Mouse (Mus musculus) c-Kit-positive CD71-negative TER-119-negative erythroid progenitor cells, embryonic 14.5 days (primary cell): ENCODE measurements at regions not wholly inside any gene's neighbourhood (a gene's known extent, or its start where the extent isn't known, plus 50 kb on each side); places are given as distances from the start of the nearest gene placed in this dataset.

Source experiments
- DNase-seq: peaks from one replicate; pipeline ENCODE4 v3.0.0-alpha.2; 2013; ENCODE audit warnings: low read depth

DNA sequence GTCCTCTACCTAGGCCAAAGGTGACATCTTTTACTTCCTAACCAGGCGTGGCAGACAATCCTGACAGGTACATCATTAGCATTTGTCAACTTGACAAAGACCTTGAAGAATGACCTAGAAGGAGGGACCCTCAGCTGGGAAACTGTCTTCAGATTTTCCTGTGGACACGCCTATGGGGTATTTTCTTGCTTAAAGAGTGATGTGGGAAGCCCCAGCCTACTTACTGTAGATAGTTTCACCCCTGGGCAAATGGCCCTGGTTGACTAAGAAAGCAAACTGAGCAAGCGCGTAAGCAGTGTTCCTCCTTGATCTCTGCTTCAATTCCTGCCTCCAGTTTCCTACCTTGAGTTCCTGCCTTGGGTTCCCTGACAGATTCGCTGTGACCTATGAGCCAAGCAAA, 106.7 kb upstream of the Tle3 start:
- DNase-seq: no peak

DNA sequence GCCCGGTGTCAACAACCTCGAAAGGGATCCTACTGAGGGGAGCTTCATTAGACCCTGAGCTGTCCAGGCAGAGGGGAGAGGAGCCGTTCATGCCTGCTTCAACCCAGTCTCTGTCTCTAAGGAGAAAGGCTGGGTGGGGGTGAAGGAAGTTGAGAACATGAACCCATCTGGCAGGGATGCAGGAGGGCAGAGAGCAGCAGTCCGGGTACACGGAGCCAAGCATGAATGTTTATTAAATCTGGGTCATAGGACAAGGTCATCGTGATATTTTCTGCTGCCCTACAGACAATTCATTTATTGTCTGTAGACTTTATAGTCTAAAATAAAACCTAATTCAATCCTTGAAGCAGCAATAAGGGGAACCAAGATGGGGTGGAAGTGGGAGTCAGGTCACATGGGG, 105.2 kb upstream of the Tle3 start:
- DNase-seq: no peak

DNA sequence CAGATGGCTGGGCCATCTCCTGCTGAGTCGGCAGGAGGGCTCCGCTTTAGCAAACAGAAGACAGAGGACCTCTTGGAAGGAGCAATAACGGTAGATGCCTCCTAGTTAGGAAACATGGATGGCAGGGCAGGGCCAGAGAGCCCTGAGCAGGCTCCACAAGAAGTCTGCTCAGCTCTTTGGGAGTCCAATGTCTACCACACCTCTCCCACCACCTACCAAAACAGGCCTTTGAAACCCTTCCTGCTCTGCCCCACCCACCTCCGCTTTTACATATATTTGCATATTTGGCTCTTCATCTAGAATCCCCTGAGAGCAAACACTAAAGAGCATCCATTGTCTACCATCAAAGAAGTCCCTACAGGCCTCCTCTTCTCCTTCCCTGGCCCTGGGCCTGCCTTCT, 104.6 kb upstream of the Tle3 start:
- no peak for DNase-seq

DNA sequence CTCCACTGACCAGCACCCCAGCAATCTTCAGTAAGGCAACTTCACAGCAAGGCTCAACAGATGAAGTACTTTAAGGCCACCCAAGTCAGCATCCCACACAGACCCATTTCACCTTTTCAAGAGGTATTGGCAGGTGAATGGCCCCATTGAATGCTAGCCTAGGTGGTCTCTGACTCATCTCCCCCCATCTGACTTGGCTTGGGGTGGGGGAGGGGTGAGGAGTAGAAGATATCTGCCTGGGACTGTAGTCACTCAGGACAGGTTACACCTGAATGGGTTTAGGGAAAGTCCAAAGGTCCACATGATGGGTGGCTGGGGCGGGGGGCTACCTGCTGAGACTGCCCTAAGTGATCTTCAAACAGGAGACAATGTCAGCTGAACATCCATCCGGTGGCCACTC, 104.0 kb upstream of the Tle3 start:
- no peak for DNase-seq

DNA sequence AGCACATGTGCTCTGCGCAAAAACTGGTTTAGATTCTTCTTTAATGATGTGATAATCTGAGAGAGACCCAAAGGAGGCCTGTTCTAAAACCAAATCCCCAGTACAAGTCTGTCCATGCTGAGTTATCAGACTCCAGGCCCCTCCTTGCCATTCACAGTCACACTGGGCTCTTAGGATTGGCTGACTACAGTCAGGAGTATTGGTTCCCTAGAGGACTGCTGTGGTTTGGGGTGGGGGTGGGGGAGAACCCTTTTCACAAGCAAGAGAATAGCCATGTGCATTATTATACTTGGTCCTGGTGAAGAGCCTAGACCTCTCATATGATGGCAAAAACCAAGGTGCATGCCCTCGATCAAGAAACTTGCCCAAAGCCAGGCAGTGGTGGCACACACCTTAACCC, 103.5 kb upstream of the Tle3 start:
- no peak for DNase-seq

DNA sequence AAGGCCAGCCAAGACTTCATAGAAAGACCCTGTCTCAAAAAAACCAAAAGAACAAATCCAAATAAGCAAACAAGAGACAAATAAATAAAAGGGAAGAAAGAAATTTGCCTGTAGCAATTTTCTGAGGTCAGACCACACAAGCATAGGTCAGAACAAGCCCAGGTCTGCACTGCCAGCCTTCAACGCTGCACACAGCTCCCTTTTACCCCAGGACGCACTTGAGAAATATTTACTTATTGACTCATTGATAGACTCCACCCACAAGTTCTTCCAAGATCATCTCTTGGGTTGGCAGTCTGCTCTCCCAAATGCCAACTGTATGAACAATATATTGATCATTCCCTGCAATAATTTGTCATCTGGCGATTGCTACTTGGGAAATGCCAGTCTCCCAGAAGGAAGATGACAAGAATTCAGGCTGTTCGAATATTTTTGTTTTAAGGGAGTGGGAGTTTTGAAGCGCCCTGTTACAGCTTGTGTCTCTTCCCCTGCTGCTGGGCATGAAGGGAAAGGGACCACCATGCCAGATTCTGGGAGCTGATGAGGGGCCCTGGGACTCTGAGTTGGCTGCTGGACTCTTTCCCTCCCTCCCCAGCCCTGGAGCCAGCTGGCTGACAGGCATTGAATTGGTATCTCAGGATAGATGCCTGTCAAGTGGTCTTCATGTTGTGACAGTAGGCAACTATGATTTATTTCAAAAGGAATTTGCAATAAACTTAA, 102.9 kb upstream of the Tle3 start:
- no peak for DNase-seq

DNA sequence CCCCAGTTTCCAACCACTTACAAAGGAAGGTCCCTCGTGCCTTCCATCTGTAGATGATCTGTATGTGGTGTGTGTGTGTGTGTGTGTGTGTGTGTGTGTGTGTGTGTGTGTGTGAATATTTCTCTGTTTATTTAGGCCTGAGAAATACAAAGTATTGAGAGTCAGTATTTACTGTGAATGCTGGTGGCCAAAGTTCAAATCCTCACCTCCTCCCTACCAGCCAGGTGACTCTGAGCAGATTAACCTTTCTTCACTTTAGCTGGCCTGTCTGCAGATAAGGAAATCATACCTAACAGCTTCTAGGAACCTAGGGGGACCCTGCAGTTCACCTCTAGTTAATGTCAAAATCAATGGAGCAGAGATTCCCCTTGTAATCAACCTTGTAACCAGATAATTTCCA, 100.9 kb upstream of the Tle3 start:
- no peak for DNase-seq

DNA sequence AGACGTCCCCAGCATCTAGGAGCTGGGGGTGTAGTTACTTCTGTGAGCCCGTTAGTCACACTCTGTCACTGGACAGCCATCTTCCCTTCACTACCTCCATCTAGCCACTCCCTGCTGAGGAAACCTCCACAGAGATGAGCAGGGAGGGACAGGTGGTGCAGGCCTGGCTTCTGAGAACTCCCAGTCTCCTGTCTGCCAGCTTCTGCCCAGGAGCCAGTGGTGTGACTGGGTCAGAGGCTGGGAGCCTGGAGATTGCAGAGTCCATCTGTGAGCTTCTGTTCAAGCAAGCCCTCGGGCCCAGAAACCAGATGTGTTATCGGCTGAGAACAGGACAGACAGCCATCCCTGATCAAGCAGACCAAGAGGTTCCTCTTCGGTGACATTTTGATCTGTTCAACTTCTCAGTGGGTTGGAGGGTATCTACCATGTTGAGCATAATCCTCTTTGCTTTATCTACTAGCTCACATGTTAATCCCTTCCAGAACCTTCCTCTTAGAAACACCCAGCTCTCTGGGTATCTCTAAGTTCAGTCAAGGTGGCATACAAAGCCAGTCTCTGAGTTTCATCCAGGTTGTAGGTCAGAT, 100.3 kb upstream of the Tle3 start:
- no peak for DNase-seq

DNA sequence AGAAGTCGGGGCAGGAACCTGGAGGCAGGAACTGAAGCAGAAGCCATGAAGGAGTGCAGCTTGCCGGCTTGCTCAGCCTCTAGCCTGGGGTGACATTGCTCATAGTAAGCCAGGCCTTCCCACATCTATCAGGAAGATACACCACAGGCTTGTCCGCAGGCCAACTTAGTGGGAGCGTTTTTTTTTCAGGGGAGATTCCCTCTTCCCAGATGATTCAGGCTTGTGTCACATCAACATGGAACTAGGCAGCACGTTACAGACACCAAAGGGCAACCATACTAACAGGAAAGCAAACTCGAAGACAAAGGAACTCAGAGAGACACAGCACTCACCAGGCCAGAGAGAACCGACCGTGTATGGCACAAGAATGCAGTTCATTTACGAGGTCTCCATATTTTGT, 98.1 kb upstream of the Tle3 start:
- DNase-seq: no peak

DNA sequence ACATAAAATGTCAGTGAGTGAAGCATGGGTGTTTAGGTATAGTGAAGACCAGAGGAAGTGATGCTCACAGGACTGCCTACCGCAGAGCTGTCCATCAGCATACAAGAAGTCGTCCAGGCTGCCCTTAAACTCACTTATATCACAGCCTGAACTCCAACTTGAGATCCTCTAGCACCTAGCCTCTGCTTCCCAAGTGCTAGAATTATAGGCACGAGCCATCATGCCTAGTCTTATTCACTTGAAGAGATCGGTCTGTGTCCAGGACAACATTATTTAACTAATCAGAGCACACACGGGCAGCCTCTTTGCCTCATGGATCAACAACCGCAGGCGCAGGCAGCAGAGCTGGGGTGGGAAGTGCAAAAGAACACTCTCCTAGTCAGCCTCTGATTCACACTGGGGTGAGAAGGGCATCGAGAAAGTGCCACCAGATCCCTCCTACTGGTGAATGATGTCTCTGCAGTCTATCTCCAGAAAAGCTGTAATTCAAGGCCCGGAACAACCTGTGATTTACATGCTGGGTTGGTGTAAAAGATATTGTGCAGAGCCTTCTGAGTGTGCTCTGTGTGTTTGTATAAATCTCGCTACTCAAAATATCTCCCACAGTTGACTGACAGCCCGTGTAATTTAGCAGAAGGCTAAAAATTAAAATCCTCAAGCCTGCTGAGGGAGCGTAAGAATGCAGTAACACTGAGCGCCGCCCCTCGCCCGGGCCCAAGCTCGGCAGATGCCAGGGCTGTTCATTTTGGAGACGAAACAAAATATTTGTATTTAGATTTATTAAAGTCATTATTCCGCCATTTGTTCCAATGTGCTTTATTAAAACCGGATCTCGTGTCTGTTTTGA, 94.6 kb upstream of the Tle3 start:
- peak; percentile 63 for DNase-seq

DNA sequence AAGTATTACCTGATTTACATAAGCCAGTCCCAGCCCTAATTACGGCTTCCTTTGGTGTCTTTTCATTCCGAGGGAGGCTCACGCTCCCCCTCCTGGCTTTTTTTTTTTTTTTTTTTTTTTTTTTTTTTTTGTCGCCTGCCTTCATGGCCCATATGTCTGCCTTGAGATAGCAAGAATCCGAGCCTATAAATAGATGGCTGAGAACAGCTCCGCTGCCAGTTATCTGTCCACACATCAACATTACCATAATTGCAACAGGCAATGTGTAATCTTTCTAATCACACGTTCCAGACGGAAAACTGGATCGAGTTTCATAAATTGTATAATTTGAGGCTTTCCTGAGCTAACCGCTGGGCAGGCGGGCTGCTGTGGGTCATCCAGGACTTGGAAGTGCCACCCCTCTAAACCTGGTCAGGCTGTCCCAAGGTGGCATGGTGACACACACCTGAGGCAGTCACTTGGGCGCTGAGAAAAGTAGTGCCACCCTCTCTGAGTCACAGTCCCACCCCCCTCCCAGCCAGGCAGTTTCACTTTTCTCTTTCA, 93.9 kb upstream of the Tle3 start:
- peak; percentile 25 for DNase-seq

DNA sequence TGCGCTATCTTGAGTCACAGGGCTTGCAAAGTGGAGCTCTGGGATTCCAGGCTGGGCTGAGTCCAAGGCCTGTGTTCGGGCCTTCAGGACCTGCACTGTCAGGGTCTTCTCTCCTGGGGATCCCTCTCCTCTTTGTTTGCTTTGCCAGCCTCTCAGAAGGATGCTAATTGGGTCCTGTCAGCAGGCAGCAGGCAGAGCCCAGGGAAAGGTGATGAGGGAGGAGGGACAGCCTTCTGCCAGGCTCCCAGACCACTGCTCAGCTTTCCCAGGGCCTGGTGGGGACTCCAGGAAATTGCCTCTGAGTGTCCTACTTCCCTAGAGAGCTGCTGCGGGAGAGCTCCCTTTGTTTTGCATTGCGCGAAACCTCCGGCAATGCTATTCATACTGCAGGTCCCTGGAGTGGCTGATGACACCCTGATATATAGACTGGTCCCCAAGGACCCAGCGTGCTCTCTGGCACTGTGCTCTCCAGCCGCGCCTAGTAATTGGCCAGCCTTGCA, 93.1 kb upstream of the Tle3 start:
- DNase-seq: no peak

DNA sequence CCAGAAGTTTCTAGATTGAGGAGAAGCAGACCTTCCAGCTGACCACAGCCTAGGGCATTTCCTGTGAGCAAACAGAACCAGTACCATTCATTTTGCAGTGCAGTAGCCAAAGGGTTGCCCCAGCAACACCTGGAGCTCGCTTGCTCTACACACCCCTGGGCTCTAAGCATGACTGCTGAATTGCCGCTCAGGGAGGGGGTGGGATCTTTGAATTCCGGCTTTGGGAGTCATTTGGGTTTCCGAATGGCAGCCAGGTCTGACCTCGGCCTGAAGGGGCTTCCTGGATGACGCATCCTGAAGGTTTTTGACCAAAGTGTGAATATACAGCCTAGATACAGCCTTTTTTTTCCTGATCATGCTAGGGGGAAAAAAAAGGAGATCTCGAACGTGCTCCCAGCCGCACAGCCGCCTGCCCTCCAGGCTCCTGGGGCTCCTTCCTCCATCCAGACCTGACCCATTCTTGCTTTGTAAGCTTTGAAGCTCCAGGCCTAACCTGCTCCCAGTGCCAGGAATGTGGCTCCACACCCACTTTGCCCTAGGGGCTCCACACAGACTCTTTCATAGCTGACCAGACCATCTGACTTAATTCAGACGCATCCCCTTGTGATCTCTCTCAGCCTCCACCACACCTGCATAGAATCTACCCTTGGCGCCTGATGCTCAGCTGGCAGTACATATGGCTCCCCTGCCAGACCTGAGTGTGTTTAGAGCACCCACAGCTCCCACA, 91.1 kb upstream of the Tle3 start:
- no peak for DNase-seq

DNA sequence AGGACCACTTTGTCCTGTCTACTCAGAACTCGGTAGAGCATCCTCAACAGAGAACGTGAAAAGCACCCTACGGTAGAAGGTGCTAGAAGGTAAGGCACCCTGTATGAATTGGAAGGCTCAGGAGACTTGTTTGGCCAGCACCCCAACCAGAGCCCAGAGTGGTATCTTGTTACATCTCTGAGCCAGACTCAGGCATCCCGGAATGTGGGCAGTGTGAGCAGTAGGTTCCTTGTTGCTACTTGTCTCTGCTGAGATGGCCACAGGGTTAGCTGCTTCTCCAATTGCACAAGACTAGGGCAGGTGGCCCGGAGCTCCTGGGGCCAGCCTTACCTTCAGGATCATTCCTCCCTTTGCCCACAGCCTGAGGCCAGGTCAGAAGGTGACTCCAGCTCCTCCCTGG, 88.9 kb upstream of the Tle3 start:
- no peak for DNase-seq

DNA sequence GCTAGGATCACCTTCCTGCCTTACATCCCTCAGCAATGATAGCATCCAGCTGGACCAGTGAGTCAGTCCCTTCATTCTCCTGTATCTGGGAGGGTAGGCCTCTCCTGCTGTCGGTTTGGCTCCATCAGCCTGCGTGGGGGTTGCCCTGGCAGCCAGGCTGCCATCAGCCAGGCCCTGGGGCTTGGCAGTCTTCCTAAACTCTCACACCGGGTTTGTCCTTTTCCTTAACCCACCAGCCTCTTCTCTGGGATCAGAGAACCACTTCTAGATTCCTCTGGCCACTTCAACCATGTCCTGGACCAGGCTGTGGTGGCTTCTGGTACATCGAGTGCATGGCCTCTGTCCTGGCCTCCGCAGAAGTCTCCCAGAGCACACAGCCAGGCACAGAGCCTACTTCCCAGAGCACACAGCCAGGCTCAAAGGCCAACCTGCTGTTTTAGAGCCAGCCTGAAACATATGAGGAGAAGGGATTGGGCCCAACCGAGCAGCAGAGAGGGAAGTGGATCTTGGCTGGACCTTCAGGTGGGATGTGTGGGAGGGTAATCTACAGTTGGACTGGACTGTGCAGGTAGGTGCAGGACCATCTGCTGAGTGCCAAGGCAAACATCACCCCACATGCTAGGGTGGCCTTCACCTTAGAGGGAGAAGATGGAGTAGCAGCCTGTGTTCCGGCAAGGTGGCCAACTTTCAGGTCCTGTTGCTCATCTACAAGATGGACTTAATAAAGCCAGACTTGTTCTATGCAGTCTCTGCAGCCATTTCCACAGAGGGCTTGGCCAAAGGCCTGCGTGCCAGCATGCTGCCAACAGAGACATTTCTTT, 87.8 kb upstream of the Tle3 start:
- no peak for DNase-seq

DNA sequence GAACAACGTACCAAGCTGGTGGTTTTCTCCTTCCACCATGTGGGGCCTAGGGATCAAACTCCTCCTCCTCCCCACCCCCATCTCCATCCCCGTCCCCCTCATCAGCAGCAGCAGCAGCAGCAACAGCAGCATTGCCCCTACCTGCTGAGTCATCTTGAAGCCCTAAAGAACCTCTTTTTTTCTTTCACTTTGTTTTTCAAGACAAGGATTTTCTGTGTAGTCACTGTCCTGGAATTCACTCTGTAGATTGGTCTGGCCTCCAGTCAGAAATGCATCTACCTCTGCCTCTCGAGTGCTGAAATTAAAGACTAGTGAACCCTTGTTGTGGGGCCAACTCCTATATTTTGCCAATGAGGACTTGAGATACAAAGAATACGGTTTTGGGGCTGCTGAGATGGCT, 85.6 kb upstream of the Tle3 start:
- DNase-seq: no peak

DNA sequence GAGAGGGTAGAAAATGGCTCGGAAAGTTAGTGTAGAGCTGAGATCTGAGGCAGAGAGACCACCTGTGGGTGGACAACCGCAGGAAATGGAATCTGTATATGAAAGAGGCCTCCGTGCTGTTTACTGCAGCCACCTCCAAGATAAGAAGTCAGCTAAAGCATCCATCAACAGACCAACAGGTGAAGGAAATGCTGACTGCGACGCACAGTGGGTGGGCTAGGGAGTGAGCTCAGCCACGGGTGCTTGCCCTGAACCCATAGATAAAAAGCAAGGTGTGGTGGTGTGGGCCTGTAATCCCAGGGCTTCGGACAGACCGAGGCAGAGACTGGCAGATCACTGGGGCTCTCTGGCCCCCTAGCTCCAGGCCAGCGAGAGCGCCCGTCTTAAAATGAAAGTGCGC, 83.0 kb upstream of the Tle3 start:
- no peak for DNase-seq

DNA sequence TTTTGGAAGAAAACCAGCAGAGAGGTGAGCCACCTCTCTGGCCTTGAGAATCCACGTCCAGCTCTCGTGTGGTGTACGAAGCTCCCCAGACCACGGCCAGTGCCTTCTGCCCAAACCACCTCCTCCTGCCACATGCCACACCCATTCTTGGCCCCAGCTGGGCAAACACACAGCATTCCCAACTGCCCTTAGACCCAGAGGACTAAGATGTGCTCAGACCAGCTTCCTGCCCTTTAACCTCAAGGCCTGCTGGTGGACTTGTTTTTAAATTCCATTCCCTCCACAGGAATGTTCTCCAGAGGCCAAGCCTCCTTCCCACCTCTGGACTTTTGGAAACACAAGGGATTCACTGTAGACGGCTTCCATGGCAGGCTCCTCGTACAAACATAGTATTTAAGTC, 82.5 kb upstream of the Tle3 start:
- no peak for DNase-seq

DNA sequence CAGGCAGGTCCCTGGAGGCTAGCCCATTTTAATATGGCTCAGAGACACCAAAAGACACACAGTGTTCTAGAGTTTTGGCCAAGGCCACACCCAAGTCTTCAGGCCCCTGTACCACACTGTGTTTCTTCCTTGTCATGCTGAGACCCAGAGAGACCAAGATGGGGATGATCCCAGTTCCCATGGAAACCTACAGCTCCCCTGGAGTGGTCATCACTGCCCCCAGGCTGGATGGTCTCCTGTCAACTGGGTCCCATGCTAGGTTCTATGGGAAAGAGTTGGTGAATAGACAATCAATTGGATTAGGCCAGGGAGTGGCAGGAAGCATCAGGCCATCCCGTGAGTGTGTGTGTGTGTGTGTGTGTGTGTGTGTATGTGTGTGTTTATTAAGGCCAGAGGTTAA, 80.5 kb upstream of the Tle3 start:
- DNase-seq: no peak

DNA sequence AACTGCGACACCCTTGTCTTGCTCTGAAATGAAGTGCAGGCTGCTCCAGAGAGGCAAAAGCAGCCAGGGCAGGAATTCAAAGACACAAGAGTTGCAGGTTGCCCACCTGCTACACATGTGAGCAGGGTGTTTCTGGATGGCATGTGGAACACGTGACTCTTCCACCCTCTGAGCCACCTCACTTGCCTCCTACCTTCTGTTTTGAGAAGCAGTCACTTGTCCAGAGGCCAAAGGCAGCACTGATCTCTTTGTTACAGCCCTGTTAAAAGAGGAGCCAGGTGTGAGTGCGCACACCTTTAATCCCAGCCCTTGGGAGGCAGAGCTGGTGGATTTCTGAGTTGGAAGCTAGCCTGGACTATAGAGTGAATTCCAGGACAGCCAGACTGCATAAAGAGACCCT, 79.7 kb upstream of the Tle3 start:
- DNase-seq: no peak

DNA sequence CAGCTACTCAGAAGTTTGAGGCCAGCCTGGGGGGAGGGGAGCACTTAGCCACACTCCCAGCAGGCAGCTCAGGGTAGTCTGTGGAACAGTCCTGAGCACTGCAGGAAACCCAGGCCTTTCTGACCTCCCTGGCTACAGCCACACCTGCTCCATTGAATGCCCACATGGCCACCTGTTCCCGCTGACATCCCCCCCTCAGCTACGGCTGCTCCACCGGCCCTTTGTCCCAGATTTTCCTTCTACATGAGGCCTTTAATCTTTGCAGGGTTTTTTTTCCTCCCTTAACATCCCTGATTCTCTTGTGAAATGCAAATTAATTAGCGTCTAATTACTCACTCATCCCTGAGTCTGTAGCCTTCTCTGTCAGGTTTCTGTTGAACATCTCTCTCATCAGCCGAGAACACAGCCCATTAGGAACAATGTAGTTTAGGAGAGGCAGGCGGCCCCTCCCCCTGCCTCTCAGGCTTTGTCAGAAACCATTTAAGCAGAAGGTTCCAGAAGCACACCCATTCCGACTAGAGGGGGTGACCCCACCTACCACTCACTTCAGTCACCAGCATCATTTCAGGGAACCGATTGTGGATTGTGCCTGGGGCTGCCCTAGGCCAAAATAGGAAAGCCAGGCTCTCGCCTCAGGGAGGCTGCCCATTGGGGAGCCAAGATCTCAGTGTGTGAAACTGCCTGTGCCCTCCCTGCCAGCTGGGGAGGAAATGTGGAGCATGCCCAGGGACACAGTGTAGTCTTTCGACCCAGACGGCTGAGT, 78.8 kb upstream of the Tle3 start:
- DNase-seq: no peak
